Mouse (Mus musculus) adrenal gland, adult 8-10 months (tissue): ENCODE measurements at regions not wholly inside any gene's neighbourhood (a gene's known extent, or its start where the extent isn't known, plus 50 kb on each side); places are given as distances from the start of the nearest gene placed in this dataset.

Source experiments
- DNase-seq: peaks from one replicate; pipeline ENCODE4 v3.0.0; 2022

DNA sequence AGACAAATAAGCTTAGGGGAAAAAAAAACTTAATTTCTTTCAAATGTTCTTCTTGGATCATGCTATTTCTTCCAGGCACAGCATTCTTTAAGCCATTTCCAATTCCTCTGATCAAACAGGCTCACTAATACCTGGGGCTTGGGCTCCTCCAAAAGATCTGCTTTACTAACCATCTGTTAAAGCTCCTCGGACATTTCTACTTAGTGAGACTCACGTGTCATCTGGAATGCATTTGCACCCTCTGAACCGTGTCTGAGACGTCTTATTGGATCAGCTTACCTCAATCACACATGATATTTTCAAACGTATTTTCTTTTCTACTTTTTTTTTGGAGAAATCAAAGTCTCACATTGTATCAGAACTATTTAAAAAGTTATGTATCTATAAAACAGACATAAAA lies 132.4 kb downstream of the Npr3 start:
- no peak for DNase-seq

DNA sequence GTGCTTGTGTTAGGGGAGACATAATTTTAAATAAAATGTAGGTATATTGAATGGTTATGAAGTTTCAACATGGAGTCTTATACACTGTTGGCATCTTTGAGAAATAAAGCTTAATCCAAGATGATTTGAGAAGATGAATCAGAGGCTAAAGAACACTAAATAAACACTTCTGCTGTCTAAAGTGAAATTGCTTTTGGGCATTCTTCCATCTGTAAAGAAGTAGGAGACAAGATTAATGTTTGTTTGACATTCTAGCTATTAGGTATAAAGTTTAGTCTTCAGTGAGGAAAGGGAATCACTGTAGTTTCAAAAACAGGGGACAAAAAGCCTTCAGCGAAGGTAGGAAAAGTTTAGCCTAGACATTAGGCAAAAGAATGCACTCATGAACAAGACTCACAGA lies 136.5 kb downstream of the Npr3 start:
- DNase-seq, result no peak

DNA sequence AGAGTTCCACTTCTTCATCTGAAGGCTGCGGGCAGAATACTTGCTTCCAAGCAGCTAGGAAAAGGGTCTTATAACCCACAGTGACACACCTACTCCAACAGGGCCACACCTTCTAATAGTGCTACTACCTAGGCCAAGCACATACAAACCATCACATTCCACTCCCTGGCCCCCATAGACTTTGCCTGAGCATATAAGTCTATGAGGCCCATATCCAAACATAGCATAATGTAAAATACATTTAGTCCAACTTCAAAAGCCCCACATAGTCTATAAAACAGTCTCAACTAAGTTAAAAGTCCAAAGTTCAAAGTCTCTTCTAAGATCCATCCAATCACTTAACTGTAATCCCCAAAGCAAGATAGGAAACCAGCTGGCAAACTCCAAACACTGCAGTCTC lies 149.1 kb downstream of the Npr3 start:
- no peak for DNase-seq

DNA sequence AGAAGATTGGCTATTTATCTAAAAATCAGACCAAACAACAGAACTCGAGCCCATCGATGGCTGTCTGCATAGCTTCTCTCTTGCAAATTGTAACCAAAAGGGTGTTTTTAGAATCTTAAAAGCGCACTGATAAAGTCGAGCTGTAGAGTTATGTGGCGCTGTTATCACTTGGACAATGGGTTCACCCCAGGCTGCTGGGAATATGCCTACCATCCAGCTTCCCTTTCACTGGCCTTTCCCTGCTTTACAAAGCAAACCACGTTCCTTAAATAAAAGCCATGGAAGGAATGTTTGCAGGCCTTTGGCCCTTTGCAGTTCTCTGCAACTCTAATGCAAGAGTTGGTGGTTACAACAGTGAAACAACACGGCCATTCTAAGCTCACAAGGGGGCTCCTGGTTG lies 150.3 kb downstream of the Npr3 start:
- DNase-seq, result no peak

DNA sequence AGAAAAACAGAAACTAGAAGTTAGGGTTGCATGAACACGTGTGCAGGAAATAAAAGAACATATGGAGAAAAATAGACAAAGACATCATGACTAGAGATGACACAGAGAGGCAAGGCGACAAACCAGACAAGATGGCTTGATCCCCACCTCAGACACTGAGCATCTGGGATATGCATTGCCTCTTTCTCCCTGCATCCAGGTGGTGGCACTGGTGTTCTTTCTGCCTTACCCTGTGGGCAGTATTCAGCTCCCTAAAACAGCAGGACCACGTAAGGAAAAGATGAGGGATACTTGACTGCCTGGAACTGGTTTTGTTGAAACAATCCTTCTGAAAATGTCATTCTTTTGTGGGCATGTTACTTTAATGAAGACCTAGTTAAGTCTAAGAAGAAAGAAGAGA lies 153.9 kb downstream of the Npr3 start:
- peak; percentile 15 for DNase-seq

DNA sequence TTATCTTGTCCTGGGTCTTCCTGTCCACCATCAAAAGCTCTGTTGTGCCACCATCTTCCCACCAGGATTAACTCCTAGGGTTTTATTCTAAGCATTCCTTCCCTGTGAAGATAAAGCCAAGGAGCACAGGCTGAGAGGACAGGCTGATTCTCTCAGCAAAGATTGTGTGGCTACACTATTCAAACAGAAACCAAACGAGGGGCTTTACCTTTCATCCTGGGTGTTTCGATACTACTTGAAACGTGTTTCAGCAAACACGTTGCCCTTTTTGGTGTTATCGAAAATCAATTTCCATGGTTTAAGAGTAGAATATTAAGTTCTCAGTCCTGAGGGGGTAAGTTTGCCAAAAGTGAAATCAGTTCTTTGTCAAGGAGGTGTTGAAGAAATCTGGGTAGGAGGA lies 156.2 kb downstream of the Npr3 start:
- DNase-seq, result no peak

DNA sequence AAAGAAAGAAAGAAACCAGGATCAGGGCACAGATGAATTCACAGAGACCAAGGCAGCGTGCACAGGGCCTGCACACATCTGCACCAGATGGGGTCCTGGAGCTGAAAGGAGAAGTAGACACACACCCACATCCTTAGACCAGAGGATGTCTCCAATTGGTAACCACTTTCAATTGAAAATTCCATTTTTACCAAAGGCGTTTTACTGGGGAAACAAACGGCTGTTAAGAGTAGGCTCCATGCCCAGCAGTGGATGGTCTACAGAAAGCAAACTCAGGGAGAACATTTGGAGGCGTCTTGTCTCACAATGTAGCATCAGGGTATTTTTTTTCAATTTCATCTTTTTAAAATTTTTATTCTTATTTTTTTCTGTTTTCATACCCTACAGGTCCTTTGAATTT lies 157.6 kb downstream of the Npr3 start:
- DNase-seq, result no peak

DNA sequence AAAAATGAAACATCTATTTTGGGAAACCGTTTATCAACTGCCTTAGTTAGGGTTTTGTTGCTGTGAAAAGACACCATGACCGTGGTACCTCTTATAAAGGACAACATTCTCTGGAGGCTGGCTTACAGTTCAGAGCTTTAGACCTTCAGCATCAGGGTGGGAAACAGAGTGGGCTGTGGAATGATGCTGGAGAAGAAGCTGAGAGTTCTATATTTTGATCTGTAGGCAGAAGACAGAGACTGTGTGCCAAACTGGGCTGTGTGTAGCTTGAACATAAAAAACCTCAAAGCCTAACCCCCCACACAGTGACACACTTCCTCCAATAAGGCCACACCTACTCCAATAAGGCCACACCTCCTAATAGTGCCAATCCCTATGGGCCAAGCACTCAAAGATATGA lies 158.8 kb downstream of the Npr3 start:
- DNase-seq, result no peak

DNA sequence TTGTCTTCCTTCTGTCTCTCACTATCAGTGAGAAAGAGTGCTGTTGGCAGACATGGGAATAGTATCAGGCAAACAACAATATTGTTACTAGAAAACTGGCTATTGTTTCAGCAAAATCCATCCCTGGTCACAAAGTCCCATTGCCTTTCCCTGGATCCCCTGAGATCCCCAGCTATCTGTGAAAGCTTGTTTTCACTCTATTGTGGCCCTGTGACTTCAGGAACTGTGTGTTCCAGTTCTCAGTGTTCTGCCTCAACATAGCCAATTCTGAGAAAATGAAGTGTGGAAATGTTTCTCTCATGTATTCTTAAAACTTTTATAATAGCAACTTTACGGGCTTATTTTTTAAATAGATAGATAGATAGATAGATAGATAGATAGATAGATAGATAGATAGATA lies 160.3 kb downstream of the Npr3 start:
- DNase-seq, result no peak

DNA sequence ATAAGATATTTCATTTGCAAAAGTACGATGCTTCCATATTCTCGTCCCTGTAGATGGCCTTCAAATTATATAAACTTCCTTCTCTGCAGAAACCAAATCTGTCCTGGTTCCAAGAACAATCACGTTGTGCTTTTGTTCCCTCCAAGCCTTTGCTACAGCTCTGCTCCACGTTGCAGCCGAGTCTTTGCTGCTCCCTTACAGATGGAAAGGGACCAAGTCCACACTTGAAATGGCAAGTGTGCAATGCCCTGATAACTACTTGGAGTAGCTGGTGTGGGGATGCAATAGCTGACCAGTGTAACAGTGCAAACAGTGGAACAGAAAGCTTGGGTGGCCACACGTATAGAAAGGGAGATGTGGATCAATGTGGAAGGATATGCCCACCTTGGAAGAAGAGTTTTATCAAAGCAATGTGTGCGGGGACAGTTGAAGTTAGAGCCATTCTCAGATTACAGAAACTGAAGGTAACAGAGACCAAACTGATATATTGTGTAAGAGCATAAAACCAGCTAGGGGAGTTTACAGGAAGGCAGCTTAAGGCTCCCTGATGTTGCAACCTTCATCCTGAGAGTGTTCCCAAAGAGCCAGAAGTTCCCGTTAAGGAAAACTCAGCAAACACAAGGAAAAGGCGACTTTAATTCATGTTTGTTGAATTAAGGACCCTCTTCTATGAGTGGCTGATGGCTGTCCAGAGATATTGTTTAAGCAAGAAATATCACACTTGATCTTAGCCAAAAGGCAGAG lies 161.3 kb downstream of the Npr3 start:
- no peak for DNase-seq

DNA sequence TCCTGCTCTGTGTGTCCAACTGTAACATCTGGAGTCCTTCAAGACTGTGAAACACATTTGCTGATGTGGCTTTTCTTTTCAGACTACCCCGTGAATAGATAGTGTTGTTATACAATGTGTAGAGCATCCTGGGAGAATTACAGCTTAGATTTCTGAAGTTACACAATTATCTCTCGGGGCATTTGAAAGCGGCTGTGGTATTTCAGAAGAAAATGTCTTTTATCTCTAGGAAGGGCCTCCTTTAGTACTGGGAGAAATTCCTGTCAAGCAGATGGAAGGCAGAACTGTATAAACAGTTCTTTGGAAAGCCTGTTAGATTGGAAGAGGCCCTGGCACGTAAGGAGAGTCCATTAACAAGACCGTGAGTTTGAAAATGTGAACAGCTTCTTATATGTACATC lies 162.2 kb downstream of the Npr3 start:
- no peak for DNase-seq

DNA sequence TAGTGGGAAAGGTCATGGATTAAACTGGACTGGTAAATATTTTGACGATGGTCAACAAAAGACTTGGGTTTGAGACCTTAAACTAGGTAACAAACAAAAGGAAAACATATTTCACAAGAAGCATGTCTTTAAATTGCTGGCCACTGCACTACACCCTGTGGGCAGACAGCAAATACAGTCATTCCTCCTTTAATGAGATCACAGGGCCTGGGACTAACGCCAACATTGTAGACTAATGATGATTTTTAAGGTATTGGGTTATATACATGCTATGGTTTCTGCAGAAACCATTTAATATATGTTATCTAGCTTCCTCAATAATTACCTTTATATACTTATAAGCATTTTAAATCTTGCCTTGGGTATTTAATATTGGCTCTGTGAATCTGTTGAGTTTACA lies 162.8 kb downstream of the Npr3 start:
- DNase-seq, result no peak

DNA sequence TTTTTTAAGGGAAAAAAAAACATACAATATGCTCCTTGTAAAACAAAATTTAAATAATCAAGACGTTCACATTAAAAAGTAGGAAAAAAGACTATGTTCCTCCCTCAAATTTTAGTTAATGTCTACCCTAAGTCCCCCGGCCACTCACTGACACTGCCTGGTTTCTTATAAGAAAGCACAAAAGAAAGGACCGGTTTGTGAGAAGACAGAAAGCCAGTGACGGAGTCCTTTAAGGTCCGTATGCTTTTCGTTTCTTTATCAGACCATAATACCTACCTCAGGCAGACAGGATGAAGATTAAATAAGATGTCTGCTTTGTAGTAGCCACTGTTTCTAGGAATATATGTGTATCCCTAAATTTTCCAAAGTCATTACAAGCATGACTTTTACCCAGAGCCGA lies 164.3 kb downstream of the Npr3 start:
- no peak for DNase-seq

DNA sequence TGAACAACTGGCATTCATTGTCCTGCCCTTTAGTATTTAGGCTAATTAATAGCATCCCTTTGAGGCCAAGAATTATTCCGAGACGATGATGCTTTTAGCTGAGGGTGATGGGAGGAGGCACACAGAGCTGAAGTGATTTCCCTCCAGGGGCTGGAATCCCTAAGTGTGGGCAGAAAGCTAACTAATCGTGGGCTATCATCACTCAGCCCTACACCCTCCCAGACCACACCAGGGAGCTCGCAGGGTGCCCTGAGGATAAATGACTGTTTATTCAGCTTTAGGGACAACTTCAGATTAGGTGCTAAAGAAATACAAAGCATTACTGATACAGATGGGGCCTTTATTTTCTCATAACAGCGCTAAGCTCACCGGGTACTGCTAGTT lies 164.7 kb downstream of the Npr3 start:
- DNase-seq, result no peak

DNA sequence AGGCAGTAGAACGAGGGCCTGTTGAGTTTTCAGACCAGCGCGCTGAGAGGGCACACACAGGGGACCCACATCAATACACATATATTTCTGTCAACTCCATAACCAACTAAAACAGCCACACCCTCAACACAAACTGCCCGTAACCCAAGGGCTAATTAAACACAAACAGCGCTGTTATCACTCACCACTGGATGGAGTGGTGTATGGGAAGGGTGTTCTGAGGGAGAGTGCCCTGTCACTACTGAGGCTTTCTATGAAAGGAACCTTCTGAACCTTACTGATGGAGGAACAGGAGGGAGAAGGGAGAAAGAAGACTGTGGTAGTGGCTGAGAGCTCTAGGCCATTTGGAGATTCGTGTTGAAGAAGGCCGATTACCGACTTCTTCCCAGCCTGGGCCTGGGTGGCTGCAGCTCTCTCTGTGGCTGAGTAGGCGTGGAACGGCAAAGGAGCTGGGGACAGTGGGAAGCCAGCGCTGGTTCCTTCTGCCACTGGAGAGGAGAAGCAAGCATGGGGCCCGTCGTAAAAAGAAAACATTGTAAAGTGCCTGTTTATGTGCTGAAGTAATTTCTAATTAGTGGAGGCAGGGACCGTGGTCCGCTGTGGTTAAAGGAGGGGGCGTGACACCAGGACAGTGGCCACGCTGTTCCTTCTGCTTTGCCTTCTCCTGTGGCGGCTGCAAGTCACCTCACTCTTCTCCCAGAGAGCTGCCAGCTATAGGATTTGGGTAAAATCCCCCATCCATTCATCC lies 165.3 kb downstream of the Npr3 start:
- DNase-seq, result no peak

DNA sequence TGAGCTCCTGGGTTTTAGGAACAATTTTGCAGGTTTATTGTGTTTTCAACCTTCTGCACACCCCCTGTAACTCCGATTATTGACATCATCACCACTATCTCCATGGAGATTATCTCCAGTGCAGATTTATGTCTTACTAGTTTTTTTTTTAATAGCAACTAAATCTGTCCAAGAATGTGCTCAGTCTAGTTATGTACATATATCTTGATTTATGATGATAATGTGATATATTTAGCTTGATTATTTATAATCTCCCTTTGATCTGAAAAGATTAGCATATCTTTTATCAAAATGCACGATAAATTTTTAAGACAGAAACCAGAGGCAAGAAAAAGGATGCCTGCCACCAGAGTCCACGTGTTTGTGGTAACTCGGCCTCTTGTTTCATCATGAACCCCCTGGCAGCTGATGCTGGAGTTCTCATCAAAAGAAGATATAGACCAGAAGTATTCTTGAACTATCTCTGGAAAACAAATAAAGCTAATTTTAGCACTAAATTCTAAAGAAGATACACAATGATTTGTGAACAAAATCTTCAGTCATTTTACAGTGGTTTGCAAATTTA lies 169.6 kb downstream of the Npr3 start:
- no peak for DNase-seq

DNA sequence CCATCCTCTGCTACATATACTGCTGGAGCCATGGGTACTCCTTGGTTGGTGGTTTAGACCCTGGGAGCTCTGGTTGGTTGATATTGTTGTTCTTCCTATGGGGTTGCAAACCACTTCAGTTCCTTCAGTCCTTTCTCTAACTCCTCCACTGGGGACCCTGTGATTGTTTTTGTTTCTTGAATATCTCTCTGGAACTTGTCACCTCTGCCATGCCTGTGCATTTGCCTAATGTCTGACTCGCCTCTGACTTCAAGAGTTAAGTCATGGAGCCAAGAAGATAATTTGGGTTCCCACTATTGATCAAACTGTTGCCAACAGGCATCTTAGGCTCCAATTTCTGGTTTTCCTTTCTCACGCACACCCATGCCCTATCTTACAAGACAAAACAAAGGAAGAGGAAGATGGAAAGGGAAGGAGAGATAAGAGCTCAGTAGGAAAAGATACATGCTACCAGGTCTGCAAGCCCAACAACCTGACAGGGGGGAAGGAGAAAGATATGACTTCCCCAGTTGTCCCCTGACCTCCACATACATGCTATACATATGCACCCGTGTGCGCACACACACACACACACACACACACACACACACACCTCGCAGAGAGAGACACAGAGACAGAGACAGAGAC lies 172.3 kb downstream of the Npr3 start:
- DNase-seq, result no peak

DNA sequence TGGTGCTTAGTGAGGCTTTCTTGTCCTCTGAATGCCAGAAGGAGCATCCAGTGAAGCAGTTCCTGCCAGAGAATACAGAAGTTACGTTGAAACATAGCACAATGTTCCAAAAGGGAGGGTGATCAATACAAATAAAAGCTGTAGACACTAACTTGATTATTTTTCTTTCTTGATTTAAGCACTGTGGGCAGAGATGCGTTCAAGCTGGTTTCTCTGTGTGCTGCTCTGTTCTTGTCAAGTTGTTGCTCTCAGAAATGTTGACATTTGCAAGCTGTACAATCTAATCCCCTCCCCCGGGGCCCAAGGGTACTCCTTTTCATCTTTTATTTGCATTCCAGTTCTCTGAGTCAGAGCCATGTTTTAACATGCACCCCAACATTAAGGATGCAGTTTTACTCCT lies 177.7 kb downstream of the Npr3 start:
- no peak for DNase-seq

DNA sequence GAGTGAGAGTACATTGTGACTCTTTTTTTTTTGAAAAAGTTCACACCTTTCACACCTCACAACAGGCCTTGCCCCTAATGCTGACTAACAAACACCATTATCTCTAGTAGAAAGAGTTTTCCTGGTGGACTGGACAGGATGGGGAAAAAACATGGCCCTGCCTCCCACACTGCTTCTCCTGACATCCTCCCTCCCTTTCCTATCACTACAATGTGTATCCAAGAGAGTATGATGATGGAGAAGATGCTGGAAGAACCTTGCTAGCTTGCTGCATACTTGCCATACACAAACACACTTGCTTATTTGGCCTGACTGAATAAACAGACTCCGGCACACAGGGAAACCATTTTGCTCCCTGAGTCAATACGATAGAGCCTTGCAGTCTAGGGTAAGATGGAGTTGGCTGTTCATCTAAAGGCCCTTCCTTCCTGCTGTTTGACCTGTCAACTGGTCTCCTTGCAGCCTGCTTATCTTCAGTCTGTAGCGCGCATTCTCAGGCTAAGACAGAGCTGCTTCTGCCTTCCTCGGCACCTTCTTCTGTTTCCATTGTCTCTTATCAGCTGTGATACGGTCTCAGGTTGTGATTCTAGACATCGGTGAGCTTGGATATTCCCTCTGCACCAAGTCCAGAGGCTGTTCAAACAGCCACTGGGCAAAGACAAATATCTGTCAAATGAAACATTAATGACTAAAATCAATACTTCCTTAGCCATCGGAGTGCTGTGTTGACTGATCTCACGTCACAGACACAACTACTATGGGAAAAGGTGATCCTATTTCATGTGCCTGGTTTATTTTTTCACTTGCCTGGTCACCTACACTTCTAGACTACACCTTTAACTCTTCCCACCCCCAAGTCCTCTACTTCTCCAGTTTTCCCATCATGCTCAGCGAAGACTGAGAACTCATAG lies 181.2 kb downstream of the Npr3 start:
- no peak for DNase-seq

DNA sequence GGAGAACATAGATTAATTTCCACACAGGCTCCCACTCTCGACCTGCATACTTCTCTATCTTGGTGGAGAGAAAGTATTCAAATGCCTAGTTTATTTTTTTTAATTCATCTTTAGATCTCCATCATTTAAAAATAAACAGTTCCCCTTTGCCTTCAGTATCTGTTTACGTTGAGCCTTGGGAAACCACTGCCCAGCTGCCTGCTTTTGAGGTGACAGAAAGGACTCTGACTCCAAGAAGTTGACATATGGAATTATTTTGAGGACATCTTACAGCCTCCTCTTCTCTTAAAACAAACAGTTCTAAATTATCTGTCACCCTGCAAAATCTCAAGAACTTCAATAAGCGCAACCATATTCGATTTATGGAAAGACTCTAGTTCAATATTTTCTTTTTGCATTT lies 186.4 kb downstream of the Npr3 start:
- DNase-seq, result no peak

DNA sequence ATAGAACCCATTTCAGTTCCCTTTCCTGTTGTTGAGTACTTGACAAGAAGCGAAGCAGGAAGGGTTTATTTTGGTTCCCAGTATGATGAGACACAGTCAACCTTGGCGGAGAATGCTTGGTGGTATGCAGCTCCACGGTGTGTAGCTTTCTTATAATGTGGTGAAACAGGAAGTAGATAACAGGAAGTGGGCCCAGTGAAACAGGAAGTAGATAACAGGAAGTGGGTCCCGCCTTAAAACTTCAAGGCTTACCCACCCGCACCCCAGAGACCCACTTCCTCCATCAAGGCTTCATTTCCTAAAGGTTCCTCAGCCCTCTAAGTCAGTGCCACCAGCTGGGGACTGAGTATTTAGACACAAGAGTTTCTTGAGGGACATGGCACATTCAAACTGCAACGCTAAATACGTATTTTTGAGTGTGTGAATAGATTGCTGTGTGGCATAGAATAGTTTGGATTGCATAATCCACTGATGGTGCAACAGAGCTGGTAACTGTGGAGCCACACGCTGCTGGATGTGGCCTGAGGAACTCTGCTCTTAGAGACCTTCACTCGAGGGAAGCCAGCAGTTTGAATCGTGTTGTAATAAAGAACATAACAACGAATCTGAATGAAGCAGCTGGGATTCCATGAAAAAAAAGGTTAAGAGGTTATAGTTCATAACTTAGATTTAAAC lies 190.8 kb downstream of the Npr3 start:
- DNase-seq, result no peak
